Mouse (Mus musculus) embryo, embryonic 10.5 days (tissue): ENCODE results near the gene Jmy.
A peak's percentile ranks its signal among the peaks of the same experiment; 100 is the strongest.
"Not testable (repeated sequence)": the region's sequence is repeated elsewhere in the genome, so short reads cannot be mapped to it uniquely, and the experiment has no call there.

ENCODE experiments used
- DNase-seq: peaks from one replicate; pipeline ENCODE4 v3.0.0-alpha.2; 2015; ENCODE audit warnings: low spot score

The Jmy gene

GRCm38 (mm10) chr13:93499167-93499972 is at the start of gene Jmy:
Jmy (minus strand) TSS chr13:93499808.
- peak; percentile 91 for DNase-seq

- no peak for DNase-seq
Measured at GRCm38 (mm10) chr13:93547641-93548040, 48.0 kb upstream of the Jmy start.

- DNase-seq, result no peak
Measured at GRCm38 (mm10) chr13:93546011-93546410, 46.4 kb upstream of the Jmy start.

- DNase-seq, result no peak
Measured at GRCm38 (mm10) chr13:93544274-93544673, 44.7 kb upstream of the Jmy start.

GRCm38 (mm10) chr13:93539311-93539710 is 39.7 kb upstream of the Jmy start:
- DNase-seq, result no peak

GRCm38 (mm10) chr13:93518753-93519319 is 19.2 kb upstream of the Jmy start:
- peak; percentile 51 for DNase-seq

DNA sequence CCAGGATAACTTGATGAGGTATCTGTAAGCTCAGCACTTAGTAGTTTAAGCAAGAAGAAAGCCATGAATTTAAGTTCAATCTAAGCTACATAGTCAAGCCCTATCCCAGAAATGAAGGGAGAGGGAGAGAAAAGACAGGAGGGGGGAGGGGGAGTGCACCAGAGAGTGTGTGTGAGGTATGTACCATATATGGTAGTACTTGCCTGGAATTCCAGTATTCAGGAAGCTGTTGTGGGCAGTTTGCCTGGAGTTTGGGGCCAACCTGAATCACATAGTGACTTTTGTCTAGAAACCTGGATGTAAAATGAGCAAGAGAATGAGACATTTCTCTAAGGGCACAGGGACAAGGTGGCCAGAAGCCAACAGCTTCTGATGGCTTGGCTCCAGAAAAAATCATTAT is 17.6 kb upstream of the Jmy start:
- DNase-seq, result peak; percentile 14

- no peak for DNase-seq
Measured at GRCm38 (mm10) chr13:93514000-93514795, 14.6 kb upstream of the Jmy start.

DNA sequence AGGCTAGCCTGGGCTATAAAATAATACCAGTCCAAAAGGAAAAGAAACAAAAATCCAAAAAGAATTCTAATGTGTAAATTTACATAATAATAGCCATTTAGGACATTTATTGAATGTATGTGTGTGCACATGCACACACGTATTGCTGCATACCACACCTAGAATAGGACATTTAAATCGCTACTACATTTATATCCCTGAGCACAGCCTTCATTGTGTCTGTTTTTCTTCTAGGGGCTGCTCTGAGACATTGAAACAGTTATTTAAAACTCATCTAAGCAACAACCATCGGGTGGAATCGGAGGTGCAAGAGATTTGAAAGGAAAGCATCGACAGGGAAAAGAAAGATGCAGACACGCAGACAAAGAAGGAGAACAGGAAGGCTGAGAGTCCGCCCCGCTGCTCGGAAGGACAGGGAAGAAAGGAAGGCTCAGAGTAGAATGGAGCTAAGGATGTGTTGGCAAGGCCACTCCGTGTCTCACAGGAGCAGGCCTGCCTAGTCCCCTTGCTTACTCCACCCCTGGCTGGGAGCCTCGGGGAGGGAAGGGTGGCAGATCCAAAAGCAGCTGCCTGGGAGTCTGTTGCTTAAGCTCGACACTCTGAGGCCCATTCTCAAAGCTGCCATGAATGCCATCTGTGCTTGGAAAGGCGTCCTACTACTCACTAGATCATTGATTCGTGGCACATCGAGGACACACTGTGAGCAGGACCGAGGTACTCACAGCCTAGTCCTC is 11.0 kb upstream of the Jmy start:
- DNase-seq, result no peak

- not testable (repeated sequence) for DNase-seq
Measured at GRCm38 (mm10) chr13:93506920-93507319, 7.3 kb upstream of the Jmy start.

DNA sequence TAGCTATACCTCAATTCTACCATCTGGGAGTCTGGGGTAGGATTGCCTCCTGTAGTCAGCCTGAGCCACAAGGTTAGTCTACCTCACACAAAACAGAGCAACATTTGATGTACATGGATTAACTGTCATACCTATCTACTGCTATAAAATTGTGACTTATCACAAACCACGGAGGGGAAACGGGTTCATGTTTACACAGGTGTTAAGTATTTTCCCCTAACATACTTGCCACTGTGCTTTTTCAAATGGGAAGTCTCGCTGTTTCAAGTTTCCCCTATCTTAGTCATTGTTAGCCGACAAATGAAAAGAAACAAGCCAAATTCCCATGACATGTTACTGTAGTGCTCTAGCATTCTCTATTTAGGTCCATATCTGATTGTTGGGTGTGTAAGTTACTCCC is 2.1 kb upstream of the Jmy start:
- no peak for DNase-seq

GRCm38 (mm10) chr13:93499973-93500633 is 495 bp upstream of the Jmy start:
- DNase-seq, result no peak

DNA sequence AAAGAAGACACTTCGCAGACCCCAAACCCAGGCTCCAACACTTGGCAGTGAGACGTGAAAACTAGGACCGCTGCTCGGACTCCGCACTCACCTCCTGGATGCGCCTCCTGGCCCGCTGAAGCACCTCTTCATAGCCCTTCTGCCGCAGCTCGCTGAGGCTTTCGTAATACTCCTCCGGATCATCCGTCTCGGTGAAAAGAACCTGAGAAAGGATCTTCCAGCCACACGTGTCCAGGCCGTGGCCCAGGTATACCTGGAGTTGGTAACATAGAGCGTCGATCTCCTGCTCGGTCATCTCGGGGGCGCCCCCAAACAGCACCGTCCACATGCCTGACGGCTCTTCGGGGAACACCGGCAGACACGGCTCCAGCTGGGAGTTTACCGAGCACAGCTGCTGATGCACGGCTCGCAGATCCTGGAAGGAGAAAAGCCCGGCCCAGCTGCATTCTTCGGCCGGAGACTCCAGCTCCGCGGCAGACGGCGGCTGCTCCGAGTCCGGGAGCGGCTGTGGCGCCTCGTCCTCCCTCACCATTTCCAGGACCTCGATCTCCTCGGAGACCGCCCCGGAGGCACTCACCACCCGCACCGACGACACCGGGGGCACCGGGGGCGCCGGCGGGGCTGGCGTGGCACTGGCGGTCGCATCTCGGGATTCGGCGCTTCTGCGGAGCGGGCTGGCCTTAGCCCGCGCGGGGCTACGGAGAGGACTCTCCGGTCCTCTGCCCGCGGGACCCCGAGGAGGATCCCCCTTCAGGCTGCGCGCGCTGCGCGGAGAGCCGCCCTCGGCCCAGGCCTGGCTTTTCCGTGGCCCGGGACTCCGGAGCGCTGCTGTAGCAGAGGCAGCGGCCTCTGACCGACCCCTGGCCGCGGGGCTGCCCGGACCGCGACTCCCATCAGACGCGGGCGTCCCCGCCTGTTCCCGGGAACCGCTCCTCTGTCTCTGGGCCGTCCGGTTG is 1.1 kb downstream of the Jmy start:
- DNase-seq, result peak; percentile 54

DNA sequence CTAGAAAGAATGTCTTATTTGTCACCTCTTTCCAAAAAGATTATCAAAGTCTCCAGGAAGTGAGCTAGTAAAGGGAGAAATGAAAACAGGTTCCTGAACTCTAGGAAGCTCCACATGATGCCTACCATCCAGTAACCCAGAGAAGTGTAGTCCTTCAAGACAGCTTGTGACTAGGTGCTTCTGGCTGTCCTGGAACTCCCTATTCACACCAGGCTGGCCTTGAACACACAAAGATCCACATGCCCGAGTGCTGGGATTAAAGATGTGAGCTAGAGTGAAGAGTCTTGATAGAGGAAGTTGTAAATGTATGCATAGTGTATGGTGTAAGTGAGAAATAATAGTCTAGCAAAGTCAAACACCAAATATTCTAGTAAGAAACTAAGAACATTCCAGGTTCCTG is 2.6 kb downstream of the Jmy start:
- DNase-seq, result no peak

DNA sequence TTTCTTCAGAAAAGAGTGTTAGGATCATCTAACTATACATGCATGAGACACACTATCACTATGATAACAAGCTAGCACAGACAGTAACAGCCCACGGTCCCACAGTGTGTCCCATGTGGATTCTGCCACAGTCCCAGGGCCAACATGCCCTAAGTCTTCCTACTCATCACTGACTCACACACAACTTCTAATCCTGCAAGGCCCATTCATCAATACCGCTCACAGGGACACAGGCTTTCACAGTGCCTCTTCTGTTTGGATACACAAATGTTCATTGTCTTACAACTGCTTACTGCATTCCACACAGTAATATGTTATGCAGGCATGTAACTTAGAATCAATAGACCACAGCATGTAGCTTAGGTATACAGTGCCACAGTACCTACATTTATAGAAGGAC is 11.1 kb downstream of the Jmy start:
- DNase-seq, result no peak

DNA sequence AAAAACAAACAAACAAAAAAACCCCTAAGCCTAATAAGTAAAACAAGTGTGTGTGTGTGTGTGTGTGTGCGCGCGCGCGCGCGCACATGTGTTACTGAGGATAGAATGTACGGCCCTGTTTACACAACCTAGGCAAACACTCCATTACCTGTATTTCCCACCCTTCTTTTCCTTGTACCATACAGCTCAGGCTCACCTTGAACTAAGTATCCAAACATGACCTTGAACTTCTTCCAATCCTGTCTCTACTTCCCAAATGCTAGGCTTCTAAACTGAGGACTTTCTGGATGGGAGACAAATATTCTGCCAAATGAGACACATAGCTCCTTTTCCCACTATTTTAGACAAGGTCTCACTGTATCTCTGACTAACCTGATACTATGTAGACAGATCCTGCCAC is 11.9 kb downstream of the Jmy start:
- no peak for DNase-seq

GRCm38 (mm10) chr13:93484276-93484675 is 15.3 kb downstream of the Jmy start:
- no peak for DNase-seq

DNA sequence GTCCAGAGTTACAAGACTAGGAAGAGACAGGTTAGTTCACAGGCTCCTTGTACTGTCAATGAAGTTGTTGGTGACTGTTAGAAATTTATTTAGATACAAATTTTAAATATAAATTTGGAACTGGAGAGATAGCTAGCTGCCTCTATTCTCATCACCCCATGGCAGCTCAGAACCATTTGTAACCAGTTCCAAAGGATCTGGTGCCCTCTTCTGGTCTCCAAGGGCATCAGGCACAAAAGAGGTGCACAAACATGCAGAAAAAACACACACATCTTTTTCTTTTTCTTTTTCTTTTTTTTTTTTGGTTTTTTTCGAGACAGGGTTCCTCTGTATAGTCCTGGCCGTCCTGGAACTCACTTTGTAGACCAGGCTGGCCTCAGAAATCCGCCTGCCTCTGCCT is 18.5 kb downstream of the Jmy start:
- DNase-seq, result no peak

DNA sequence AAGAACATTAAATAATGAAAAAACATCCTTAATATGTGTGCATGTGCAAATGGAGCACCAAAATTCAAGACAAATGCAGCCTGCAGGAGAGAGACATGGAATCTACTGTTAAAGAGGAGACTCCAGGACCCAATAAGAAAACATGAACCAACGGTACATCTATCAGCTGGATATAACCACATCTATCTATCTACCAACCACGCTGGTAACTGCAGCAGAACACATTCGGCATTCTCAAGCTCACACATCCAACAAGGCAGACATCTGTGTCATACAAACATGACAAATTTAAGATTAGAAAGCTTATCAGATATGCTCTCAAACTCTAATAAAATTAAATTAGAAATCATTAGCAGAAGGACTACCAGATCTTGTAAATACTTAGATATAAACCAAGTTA is 21.3 kb downstream of the Jmy start:
- DNase-seq, result no peak

- no peak for DNase-seq
Measured at GRCm38 (mm10) chr13:93468355-93468754, 31.3 kb downstream of the Jmy start.

DNA sequence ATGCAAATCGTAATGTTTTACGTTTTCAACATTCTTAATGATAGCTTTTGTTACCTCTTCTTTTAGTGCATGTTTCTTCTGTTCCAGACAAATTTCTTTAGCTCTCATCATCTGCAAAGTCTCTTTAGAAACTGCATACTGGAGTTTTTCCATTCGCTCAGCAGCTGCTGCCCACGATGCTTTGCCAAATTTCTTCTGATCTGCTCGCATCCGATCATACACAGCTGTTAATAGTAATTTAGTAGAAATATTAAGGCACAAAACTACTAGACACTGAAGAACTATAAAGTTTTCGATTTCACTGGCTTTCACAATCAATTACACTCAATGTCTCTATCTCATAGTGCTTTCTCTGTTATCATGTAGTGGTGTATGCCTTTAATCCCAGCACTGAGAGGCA is 40.0 kb downstream of the Jmy start:
- DNase-seq, result no peak
